Mouse (Mus musculus): ENCODE results near the gene Pglyrp4. TPM values are rescaled to one million over a fixed set of nuclear protein-coding genes. Genes with fewer than 3 reads are reported as not detected.

The Pglyrp4 gene
- not detected in 2 replicates for total RNA-seq (2014; fragmentation: Nextera tagmentation)
- total RNA-seq (2017) = 0.12 TPM in 1 of 2 replicates, not detected in the other
- not detected in 2 replicates for polyA plus RNA-seq (2012)

DNA sequence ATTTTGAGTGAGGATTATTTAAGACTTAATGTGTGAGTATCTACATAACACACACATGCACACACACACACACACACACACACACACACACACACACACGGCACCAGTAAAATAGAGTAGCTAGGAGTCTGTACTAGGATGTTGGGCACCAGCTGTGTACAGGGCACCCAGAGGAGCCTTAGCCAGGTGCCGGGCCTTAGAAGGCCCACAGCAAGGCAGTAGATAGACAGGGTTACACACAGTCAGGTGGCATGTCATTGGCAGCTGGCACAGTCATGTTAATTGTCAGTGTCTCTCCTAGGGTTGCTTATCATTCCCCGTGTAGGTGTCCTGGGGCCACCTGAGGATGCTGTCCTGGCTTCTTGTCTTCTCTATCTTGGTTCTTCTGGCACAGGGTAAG lies at the start of gene Pglyrp4:
Gene Pglyrp4, plus strand, starts transcription at position 301 of the 400 bp plus-strand sequence.
- no peaks in the 10 kb centered on the region for H3K36me3 ChIP-seq (replicated peaks)
- H3K4me3 ChIP-seq (ENCODE audit: low read depth, low read length) = no peak within 1 kb of the TSS
- no peaks in the 10 kb centered on the region for H3K4me1 ChIP-seq (ENCODE audit: insufficient read depth, low read depth, low read length)
- 0 out of 2 replicates have a peak, but pooled peaks cover 5% of the 10 kb centered on the region for H3K27me3 ChIP-seq (ENCODE audit: insufficient read depth, low read length)
- ATAC-seq (ENCODE audit: extremely low read depth, insufficient number of reproducible peaks, low FRiP score, poor library complexity, severe bottlenecking) (no peak), DNase-seq (ENCODE audit: low spot score) (no peak)
- no peak for TF ChIP-seq CTCF (IDR thresholded peaks at IDR 0.05; ENCODE audit: low read depth, low read length)
- TF ChIP-seq POLR2AphosphoS5 (IDR thresholded peaks at IDR 0.05; ENCODE audit: insufficient replicate concordance, low read depth, low read length) = no peak
- TF ChIP-seq TAL1 (conservative IDR thresholded peaks at IDR 0.05; ENCODE audit: low read depth, low read length) = no peak
- no peak for TF ChIP-seq GATA2 (IDR thresholded peaks at IDR 0.05; ENCODE audit: borderline replicate concordance, low read depth, low read length)
- TF ChIP-seq GATA1 (IDR thresholded peaks at IDR 0.05; ENCODE audit: borderline replicate concordance, low read length) = no peak
- no peaks in the 10 kb centered on the region for H3K9me3 ChIP-seq (replicated peaks)

DNA sequence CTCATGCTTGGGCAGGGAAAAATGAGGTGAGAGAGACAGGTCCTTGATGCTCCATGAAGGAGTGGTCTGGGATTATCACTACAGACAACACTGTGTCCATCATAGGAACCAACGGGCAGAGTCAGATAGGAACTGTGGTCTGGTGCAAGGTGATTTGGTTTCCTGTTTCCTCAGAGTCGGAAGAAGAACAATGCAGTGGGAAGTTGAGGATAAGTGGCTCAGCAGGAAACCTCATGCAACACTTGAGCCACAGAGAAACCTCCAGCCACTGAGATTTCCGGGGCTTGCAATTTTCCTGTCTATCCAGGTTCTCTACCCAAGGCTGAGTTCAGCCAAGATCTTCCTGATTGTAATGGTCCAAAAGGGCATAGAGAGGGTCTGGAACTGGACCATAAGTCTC lies 48.0 kb upstream of the Pglyrp4 start:
- no peak for ATAC-seq (ENCODE audit: extremely low read depth, insufficient number of reproducible peaks, low FRiP score, poor library complexity, severe bottlenecking)
- H3K4me3 ChIP-seq (ENCODE audit: low read depth, low read length) = no peak overlapping the region
- H3K9me3 ChIP-seq (replicated peaks) = no peaks in the 10 kb centered on the region
- no peaks in the 10 kb centered on the region for H3K4me1 ChIP-seq (ENCODE audit: insufficient read depth, low read depth, low read length)
- TF ChIP-seq GATA1 (IDR thresholded peaks at IDR 0.05; ENCODE audit: borderline replicate concordance, low read length) (no peak), TAL1 (conservative IDR thresholded peaks at IDR 0.05; ENCODE audit: low read depth, low read length) (no peak), POLR2AphosphoS5 (IDR thresholded peaks at IDR 0.05; ENCODE audit: insufficient replicate concordance, low read depth, low read length) (no peak), GATA2 (IDR thresholded peaks at IDR 0.05; ENCODE audit: borderline replicate concordance, low read depth, low read length) (no peak), CTCF (IDR thresholded peaks at IDR 0.05; ENCODE audit: low read depth, low read length) (no peak)
- DNase-seq (ENCODE audit: low spot score) = no peak
- H3K27me3 ChIP-seq (ENCODE audit: insufficient read depth, low read length) = no peaks in the 10 kb centered on the region
- no peaks in the 10 kb centered on the region for H3K36me3 ChIP-seq (replicated peaks)

DNA sequence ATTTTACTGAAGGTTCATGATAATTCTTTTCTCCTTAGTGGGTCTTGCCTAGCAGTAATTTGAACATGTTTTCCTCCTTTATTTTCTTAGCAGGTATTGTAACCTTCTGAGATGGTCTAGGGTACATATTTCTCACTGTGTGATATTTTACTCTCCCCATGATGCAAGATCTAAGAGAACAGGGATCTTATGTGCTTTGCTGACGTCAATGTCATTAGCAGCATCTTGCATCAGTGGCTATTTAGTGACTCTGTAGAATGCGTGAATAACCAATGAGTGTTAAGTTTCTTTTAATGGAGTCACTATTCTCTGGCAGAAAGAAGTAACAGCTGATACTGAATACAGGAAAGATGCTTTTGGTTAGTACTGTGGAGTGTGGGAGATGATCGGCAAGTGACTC lies 42.8 kb upstream of the Pglyrp4 start:
- DNase-seq (ENCODE audit: low spot score) (no peak), ATAC-seq (ENCODE audit: extremely low read depth, insufficient number of reproducible peaks, low FRiP score, poor library complexity, severe bottlenecking) (no peak)
- Histone ChIP-seq H3K4me1 (ENCODE audit: insufficient read depth, low read depth, low read length) (no peaks in the 10 kb centered on the region), H3K27me3 (ENCODE audit: insufficient read depth, low read length) (no peaks in the 10 kb centered on the region), H3K4me3 (ENCODE audit: low read depth, low read length) (no peak overlapping the region), H3K36me3 (replicated peaks) (no peaks in the 10 kb centered on the region), H3K9me3 (replicated peaks) (no peaks in the 10 kb centered on the region)
- TF ChIP-seq CTCF (IDR thresholded peaks at IDR 0.05; ENCODE audit: low read depth, low read length) (no peak), POLR2AphosphoS5 (IDR thresholded peaks at IDR 0.05; ENCODE audit: insufficient replicate concordance, low read depth, low read length) (no peak), TAL1 (conservative IDR thresholded peaks at IDR 0.05; ENCODE audit: low read depth, low read length) (no peak), GATA2 (IDR thresholded peaks at IDR 0.05; ENCODE audit: borderline replicate concordance, low read depth, low read length) (no peak), GATA1 (IDR thresholded peaks at IDR 0.05; ENCODE audit: borderline replicate concordance, low read length) (no peak)

DNA sequence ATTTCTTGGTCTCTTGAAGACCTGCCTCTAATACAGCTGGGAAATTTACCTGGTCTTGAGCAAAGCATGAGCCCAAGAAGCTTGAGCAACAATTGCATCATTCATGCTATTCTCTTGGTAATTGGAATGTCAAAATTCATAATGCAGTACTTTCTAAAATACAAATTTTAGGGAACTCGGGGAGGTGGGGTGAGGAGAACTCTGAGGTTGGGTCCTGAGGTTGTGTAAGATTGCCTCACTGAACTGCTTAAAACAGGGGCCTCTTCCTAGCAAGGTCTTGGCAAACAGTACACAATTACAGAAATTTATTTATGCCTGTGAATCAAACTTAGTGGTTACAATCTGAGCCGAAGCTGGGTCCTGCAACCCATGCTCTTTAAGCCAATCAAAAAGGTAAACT lies 39.9 kb upstream of the Pglyrp4 start:
- no peaks in the 10 kb centered on the region for H3K4me1 ChIP-seq (ENCODE audit: insufficient read depth, low read depth, low read length)
- ATAC-seq (ENCODE audit: extremely low read depth, insufficient number of reproducible peaks, low FRiP score, poor library complexity, severe bottlenecking) = no peak

DNA sequence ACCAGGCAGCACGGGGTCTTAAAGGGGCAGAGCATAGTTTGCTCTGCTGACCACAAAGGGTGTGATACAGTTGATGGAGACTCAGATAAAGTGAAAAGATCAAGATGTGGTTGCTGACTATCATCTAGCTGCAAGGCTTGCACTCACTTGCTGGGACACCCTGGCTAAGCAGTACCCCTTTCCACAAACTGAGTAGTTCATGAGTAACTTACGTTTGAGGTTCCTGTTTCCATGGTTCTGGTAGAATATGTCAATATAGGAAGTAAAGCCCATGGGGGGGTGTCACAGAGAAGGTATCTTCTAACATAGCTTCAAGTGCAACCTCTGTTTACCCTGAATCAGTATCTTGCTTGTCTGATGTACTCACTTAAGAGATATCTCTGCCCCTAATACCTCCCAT lies 33.2 kb upstream of the Pglyrp4 start:
- no peaks in the 10 kb centered on the region for H3K9me3 ChIP-seq (replicated peaks)
- H3K27me3 ChIP-seq (ENCODE audit: insufficient read depth, low read length) = no peaks in the 10 kb centered on the region
- TF ChIP-seq GATA1 (IDR thresholded peaks at IDR 0.05; ENCODE audit: borderline replicate concordance, low read length) (no peak), POLR2AphosphoS5 (IDR thresholded peaks at IDR 0.05; ENCODE audit: insufficient replicate concordance, low read depth, low read length) (no peak), CTCF (IDR thresholded peaks at IDR 0.05; ENCODE audit: low read depth, low read length) (no peak), TAL1 (conservative IDR thresholded peaks at IDR 0.05; ENCODE audit: low read depth, low read length) (no peak), GATA2 (IDR thresholded peaks at IDR 0.05; ENCODE audit: borderline replicate concordance, low read depth, low read length) (no peak)
- no peak for ATAC-seq (ENCODE audit: extremely low read depth, insufficient number of reproducible peaks, low FRiP score, poor library complexity, severe bottlenecking)
- no peak for DNase-seq (ENCODE audit: low spot score)
- H3K4me3 ChIP-seq (ENCODE audit: low read depth, low read length) = no peak overlapping the region
- no peaks in the 10 kb centered on the region for H3K36me3 ChIP-seq (replicated peaks)
- H3K4me1 ChIP-seq (ENCODE audit: insufficient read depth, low read depth, low read length) = no peaks in the 10 kb centered on the region

More for the DNA sequence above, 39.9 kb upstream of the Pglyrp4 start:
- DNase-seq (ENCODE audit: low spot score) = no peak
- Histone ChIP-seq H3K27me3 (ENCODE audit: insufficient read depth, low read length) (no peaks in the 10 kb centered on the region), H3K36me3 (replicated peaks) (no peaks in the 10 kb centered on the region), H3K9me3 (replicated peaks) (no peaks in the 10 kb centered on the region), H3K4me3 (ENCODE audit: low read depth, low read length) (no peak overlapping the region)
- no peak for TF ChIP-seq POLR2AphosphoS5 (IDR thresholded peaks at IDR 0.05; ENCODE audit: insufficient replicate concordance, low read depth, low read length)
- no peak for TF ChIP-seq GATA2 (IDR thresholded peaks at IDR 0.05; ENCODE audit: borderline replicate concordance, low read depth, low read length)
- TF ChIP-seq CTCF (IDR thresholded peaks at IDR 0.05; ENCODE audit: low read depth, low read length) = no peak
- no peak for TF ChIP-seq TAL1 (conservative IDR thresholded peaks at IDR 0.05; ENCODE audit: low read depth, low read length)
- TF ChIP-seq GATA1 (IDR thresholded peaks at IDR 0.05; ENCODE audit: borderline replicate concordance, low read length) = no peak

DNA sequence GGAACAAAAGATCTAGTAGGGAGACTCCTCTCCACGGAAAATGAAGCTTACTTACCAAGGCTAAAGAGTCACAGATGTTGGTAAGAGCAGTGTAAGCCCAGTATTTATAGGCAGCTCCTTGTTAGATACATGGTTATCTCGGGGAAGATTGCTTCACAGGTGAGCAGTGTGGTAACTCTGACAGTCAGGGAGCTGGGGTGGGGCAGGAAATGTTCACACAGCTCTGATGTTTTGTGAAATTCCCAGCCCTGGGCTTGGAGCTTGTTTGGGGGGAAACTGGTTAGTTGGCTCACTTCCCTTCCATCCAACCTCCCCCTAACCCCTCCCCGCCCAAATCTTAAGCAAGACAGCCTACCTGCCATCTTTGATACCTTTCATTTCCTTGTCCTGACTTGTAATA lies 31.1 kb upstream of the Pglyrp4 start, which contains the start of gene S100a9:
Gene S100a9, minus strand, starts transcription at position 109 of the 400 bp plus-strand sequence.
- Histone ChIP-seq H3K4me3 (ENCODE audit: low read depth, low read length) (no peak within 1 kb of the TSS), H3K4me1 (ENCODE audit: insufficient read depth, low read depth, low read length) (no peaks in the 10 kb centered on the region), H3K27me3 (ENCODE audit: insufficient read depth, low read length) (no peaks in the 10 kb centered on the region), H3K36me3 (replicated peaks) (no peaks in the 10 kb centered on the region), H3K9me3 (replicated peaks) (no peaks in the 10 kb centered on the region)
- no peak for DNase-seq (ENCODE audit: low spot score)
- TF ChIP-seq GATA1 (IDR thresholded peaks at IDR 0.05; ENCODE audit: borderline replicate concordance, low read length) (no peak), TAL1 (conservative IDR thresholded peaks at IDR 0.05; ENCODE audit: low read depth, low read length) (no peak), GATA2 (IDR thresholded peaks at IDR 0.05; ENCODE audit: borderline replicate concordance, low read depth, low read length) (no peak), CTCF (IDR thresholded peaks at IDR 0.05; ENCODE audit: low read depth, low read length) (no peak), POLR2AphosphoS5 (IDR thresholded peaks at IDR 0.05; ENCODE audit: insufficient replicate concordance, low read depth, low read length) (no peak)
- no peak for ATAC-seq (ENCODE audit: extremely low read depth, insufficient number of reproducible peaks, low FRiP score, poor library complexity, severe bottlenecking)
